Mouse (Mus musculus) induced T-regulatory cell, adult 2 months (primary cell): Measurements from ENCODE around the gene Foxn1.

Experiments
- DNase-seq: peaks from one replicate; pipeline ENCODE4 v3.0.0-alpha.2; 2012; ENCODE audit warnings: low read depth

The Foxn1 gene

DNA sequence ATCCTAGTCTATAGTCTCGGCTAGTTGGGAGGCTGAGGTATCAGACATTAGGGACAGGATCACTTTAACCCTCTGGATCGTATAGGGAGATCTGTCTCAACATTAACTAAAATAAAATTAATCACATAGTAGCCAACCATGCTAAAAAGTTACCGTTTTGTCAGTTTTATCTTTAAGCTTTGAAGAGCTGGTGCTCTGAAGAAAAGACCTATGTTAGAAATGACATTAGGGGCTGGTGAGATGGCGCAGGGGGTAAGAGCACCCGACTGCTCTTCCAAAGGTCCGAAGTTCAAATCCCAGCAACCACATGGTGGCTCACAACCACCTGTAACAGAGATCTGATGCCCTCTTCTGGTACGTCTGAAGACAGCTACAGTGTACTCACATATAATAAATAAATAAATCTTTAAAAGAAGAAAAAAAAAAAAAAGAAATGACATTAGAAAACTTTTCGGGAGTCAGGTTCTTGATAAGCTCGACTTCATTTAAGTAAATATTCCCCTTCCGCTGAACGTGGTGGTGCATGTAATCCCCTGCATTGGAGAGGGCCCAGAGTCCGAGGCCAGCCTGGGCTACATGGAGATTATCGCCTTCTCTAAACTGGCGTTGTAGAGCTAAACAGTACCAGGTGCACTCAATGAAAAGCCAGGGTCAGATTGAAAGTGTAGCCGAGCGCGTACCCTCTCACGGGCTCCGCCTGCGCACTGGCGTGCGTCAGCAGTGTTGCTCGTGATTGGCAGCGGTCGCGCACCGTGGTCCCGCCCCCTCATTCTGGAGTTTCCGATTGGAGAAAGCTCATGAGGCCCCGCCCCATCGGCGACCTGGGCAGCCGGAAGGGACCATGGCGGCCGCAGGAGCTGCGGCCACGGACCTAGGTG, 58.5 kb downstream of the Foxn1 start, which contains the start of gene Pigs:
Pigs (plus strand) TSS at position 782 of the 878 bp plus-strand sequence.
- DNase-seq: peak; percentile 97

DNA sequence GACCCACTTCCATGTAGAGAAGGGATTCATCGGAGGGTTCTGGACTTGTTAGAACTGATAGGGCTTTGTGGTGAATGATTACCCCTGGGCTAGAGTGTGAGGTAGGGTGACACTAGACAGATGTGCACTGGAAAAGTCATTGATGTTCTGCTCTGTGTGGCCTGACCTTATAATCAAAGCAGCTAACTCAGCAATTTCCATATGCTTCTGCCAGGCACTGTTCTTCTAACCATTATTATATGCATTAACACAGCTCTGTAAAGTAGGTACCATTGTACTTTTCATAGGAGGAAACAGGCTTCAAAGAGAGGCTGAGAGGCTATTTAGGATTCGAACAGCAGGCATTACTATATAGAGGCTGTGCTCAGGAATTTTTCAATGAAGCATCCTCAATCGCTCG, 59.1 kb downstream of the Foxn1 start:
- no peak for DNase-seq

DNA sequence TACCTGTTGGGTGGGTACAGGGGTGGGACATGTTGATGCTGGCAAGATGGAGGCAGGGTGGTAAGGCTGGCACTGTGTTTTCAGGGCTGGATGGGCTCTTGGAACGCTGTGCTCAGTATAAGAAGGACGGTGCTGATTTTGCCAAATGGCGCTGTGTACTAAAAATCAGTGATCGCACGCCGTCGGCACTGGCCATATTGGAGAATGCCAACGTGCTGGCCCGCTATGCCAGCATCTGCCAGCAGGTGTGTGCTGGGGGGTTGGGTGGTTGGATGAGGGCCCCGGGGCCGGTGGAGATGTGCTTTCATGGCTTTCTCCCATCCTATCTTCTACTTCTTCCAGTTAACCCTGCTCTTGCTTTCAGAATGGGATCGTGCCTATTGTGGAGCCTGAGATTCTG, 61.4 kb downstream of the Foxn1 start:
- no peak for DNase-seq

DNA sequence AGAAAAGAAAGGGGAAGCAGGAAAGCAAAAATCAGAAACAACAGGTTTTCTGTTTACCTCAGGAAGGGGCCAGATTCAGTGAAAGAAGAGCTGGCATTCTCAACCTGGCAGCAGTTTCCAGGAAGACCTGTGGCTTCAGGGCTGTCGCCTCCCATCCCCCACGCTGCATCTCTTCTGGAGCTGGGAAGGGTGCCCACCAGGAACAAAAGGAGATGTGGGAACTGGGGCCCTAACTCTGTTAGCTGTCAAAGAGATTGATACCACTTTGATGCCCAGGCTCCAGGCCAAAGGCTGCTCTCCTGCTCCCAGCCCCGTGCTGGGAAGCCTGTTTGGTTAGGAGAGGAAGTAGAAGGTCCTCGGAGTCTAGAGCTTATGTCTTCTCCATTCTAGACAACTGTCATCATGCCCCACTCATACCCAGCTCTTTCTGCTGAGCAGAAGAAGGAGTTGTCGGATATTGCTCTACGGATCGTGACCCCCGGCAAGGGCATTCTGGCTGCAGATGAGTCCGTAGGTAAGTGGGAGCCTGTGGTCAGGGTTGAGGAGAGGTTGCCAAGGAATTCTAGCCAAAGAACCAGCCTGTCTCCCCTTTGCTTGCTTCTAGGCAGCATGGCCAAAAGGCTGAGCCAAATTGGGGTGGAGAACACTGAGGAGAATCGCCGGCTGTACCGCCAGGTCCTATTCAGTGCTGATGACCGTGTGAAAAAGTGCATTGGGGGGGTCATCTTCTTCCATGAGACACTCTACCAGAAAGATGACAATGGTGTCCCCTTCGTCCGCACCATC, 62.2 kb downstream of the Foxn1 start:
- DNase-seq: no peak

DNA sequence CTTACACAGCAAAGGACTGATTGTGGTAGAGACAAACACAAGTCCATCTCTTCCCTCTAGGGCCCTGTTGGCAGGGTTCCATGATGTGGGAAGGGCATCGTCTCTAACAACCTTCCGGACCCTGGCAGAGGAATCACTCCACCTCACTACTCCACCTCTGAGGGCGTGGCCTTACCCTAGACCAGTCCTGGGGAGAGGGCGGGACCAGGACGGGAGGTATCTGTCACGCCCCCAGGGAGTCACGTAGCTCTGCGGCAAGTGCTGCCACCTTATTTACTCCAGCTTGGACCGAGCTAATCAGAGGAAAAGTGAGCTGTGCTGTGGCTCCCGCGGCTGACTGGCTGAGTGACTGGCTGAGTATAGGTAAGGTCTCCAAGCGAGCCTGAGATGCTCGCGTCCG, 63.5 kb downstream of the Foxn1 start, which contains the start of gene Aldoc:
Aldoc (plus strand) TSS at position 109 of the 400 bp plus-strand sequence.
- peak; percentile 94 for DNase-seq

DNA sequence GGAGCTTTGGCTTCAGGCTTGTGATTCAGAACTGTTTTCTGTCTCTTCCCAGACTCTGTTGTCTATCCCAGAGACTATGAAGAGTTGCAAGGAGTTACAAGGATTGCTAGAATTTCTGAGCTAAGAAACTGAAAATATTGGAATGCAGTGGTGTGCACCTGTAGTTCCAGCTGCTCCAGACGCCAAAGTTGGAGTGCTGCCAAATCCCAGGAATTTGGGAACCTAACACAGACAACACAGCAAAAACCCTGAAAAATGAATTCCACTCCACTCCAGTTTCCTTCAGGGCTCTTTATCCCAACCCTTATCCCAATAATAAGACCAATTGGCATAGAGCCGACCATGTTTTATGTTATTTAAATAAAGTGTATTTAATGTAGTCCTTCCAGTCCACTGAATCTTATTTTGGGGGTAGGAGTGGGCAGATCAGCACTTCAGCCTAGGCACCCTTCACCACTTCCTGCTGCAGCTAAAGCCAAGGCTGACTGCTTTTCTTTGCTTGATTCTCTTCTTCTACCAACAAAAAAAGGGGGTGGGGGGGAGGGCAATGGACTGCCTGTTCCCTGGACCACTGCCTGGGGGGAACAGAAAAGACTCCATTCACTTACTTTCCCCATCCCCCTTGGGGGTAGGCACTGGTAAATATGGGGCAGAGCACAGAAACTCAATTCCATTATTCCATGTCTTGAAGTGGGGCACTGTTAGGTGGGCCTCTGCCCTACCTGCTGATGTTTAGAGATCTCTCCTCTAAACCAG, 64.1 kb downstream of the Foxn1 start:
- DNase-seq: no peak

DNA sequence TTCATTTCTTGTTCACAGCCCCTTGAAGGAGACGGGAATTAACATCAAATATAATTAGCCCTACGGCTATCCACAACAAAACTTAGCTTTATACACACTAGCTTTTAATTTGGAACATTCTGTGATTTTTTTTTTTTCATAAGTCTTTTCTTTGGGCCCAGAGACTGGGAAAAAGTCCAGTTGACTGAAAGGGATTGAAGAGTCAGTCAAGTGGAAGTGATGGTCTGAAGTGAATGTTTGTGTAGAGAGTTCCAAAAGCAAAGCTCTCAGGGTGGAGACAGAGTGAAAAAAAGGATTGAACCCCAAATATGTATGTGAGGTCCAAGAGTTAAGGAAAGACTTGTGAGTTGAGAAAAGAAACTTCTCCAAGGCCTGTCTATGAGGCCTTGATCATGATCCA, 67.9 kb downstream of the Foxn1 start:
- no peak for DNase-seq

DNA sequence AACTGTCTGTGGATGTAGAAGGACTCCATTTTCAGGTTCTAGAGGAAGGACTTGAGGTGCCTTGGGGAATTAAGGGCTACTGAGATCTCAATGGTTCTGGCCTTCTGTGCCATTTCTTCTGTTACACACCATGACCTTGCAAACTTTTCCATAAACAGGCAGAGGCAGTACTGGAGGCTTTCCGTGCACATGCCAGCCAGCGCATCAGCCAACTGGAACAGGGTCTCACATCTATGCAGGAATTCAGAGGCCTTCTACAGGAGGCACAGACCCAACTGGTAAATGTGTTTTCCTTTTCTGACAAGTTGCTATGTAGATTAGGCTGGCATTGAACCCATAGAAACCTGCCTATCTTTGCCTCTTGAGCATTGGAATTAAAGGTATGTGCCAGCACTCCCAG, 72.7 kb downstream of the Foxn1 start:
- DNase-seq: no peak

DNA sequence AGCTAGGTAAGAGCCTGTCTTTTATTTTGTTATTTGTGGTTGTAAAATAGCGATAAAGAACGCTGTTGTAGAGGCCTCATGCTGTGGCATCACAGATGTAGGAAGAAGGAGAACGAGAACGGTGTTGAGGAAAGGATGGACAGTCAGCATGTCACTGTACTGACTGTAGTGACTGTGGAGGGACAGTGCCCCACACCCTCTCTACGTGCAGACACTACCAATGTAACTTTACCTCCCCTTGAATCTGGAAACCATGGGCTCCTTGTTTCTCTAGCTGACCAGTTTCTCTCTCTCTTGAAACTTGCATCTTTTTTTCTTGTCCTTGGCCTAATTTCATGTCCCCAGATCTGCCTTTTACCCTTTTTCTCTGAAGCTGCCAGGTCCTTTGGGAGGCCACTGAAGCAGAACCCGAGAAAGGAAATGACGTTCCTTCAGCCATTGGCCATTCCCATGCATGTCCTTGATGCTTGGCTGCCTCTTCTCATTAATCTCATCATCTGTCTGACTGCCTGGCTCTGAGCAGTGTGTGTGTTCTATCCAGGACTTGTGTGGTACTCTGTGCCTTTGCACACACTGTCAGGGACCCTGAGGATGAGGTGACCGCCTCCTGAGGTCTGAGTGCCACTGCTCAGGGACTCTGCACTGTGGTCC, 75.4 kb downstream of the Foxn1 start:
- DNase-seq: no peak
